Mouse (Mus musculus) T-cell, adult 2 months (primary cell): ENCODE data around the gene Myl10.
"Not testable (repeated sequence)": the region's sequence is repeated elsewhere in the genome, so short reads cannot be mapped to it uniquely, and the experiment has no call there.

Experiments used
- DNase-seq: peaks from one replicate; pipeline ENCODE4 v3.0.0; 2022; ENCODE audit warnings: low spot score

Gene Myl10

GRCm38 (mm10) chr5:136692784-136693183 lies at the start of gene Myl10:
Myl10 (plus strand) TSS chr5:136693146.
- no peak for DNase-seq

DNA sequence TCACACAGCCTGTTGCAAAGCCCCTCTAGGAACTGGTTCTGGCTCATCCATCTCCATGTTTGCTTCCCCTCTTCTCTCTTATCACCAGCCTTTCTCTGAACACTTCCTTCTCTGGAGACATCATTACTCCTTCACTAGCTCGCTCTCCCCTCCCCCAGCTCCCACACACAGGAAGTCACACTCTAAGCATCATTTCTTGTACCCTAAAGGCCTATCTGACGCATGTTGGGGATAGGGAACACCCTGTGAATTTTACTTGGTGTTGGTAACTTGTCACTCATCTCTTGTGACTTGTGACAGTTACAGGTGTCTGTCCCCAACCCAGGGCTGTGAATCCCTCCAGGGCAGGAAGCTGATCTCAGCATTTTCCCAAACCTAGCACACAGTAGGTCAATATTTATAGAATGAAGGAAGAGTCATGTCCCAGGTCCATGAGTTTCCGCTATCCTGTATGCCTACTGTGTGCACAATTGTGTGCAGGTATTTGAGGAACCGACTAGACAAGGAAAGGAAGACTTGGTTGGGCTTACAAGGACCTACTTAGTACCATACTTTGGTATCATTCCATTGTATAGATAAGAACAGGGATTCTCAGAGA lies 46.1 kb upstream of the Myl10 start:
- DNase-seq: peak; percentile 23

DNA sequence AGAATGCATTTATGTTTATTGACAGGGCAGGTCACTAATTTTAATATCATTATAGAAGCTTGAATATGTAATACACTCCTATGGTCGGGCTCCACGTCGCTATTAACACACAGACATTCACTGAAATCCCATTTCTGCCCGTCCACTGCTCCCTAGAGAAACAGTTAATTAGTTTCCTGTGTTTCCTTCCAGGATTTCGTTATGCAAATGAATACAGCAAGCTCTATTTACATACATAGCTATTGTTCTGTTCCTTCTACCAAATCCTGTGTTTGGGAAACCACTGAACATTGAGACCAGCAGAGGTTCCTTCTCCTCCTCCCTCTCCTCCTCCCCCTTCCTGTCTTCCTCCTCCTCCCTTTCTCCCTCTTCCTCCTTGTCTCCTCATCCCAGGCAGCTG lies 43.9 kb upstream of the Myl10 start:
- DNase-seq: no peak

GRCm38 (mm10) chr5:136649655-136650054 lies 43.3 kb upstream of the Myl10 start:
- DNase-seq: no peak

DNA sequence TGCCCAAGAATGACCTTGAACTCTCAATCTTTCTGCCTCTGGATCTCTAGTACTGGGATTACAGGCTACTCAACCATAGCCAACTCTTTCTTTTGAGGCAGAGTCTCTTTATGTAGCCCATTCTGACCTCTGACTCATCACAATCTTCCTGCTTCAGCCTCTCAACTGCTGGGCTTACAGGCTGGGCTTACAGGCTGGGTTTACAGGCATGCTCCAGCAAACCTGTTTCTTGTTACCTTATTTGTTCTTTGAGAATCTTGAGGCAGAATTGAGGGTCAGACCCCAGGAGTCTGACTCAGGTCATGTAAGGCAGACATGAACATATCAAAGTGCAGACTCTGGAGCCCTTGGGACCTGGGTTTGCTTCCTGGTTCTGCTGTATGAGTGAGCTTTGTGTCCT lies 38.5 kb upstream of the Myl10 start:
- no peak for DNase-seq

GRCm38 (mm10) chr5:136656830-136657395 lies 36.0 kb upstream of the Myl10 start:
- no peak for DNase-seq

DNA sequence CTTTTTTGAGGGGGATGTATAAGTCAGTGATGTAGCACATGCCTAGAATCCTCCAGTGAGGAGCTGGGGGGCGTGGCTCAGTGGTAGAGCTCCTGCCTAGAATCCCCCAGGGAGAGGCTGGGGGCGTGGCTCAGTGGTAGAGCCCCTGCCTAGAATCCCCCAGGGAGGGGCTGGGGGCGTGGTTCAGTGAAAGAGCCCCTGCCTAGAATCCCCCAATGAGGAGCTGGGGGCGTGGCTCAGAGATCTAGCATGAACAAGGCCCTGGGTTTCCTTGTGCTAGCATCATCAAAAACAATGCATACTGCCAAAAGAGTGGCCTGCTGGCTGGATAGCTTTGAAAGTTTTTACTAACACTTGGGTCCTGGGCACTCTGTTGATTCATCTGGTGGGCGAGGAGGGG lies 32.2 kb upstream of the Myl10 start:
- not testable (repeated sequence) for DNase-seq

- DNase-seq: no peak
These were observed 30.7 kb upstream of the Myl10 start for GRCm38 (mm10) chr5:136662281-136662680.

DNA sequence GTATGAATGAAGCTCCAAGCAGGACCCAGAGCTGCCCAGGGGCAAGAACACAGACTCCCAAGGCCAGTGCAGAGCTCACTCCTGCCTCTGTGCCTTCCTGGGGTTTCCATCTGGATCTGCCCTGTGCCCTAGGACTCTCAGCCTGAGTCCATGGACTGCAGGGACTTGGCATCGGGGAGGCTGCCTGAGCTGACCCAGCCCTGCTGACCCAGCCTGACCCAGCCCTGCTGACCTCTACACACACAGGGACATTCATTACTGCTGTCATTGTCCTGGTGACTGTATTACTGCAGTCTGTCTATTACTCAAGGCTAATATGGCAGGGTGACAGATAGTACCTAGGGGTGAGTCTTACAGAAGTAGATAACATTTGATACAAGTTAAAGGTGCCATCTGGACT lies 30.1 kb upstream of the Myl10 start:
- no peak for DNase-seq

DNA sequence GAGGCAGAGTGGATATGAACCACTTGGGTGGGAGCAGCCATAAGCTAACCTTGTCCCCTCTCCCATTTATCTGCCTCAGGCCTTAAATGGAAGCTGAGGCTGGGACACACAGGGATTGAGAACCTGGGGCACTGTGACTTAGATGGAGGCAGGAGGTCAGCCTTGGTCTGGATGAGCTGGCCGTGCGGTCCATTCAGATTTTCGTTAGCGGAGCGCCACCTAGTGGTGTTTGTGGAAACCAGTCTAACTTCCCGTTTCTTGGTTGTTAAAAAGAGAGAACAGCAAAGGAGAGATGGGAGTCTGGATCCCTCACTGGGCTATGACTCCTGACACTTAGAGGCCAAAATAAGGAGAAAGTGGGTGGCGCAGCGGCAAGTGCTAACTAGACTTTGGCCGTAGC lies 28.4 kb upstream of the Myl10 start:
- peak; percentile 14 for DNase-seq

DNA sequence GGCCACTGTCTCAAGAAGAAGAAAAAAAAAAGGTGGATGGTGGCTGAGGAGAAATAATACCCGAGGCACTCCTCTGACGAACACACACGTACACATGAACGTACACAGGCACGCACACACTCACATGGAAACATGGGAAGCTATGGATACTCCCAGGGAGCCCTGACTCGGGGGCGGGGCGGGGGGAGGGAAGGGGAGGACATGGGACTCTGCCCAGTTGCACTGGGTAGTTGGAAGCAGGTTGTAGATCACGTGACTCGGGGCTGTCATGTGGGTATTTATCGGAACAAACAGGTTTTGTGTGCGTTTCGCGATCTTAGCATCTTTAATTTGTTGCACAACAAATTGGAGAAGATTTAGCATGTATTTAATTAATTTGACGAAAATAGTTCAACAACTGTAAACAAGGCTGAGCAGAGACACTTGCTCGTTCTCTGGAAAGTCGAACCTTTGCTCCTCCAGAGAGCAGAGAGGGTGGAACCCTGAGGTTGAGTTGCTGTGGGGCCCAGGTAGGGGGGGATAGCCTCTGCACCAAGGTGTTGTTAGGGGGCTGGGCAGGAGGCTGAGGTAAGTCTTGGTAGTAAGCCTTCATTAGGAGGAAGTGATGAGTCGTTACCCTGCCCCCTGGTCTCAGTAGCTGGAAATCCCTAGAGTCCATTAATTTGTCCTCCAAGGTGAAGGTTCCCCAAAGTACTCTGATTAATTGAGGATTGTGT lies 16.5 kb upstream of the Myl10 start:
- no peak for DNase-seq

- no peak for DNase-seq
These were observed 14.1 kb upstream of the Myl10 start for GRCm38 (mm10) chr5:136678840-136679348.

- DNase-seq: no peak
These were observed 6.6 kb upstream of the Myl10 start for GRCm38 (mm10) chr5:136686349-136686748.

- no peak for DNase-seq
These were observed 5.4 kb upstream of the Myl10 start for GRCm38 (mm10) chr5:136687561-136687960.

DNA sequence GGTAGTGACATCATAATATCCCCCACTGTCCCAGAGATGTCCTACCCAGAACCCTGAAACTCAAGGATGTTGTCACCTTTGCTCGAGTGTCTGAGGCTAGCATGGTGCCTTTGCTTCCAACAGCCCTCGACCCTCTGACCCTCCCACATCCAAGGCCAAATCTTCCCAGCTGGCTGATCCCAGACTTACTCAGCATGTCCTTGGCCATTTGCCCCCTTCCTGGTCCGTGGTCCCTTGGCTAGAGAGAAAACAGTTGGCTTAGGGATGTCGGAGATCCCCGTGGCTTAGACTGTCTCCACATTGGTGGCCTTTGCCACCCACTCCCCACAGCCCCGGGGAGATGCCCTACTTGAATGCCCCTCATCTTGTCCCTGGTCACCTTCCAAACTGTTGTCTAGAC lies 4.1 kb upstream of the Myl10 start:
- no peak for DNase-seq

- DNase-seq: no peak
These were observed 1.8 kb upstream of the Myl10 start for GRCm38 (mm10) chr5:136691170-136691569.

DNA sequence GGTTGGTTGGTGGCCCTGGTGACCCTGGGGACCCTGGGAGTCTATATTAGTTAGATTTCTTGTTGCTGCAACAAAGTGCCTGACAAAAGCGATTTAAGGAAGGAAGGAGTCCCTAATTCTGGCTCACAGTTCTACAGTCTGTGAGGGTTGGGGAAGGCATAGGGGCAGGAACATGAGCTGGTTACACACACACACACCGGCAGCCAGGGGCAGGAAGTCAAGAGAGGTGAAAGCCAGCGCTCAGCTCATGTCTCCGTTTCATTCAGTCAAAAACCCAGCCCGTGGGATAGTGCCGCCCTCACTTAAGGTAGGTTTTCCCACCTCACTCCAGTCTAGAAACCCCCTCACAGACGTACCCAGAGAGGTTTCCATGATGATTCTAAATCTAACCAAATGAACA lies 472 bp downstream of the Myl10 start:
- DNase-seq: peak; percentile 21

DNA sequence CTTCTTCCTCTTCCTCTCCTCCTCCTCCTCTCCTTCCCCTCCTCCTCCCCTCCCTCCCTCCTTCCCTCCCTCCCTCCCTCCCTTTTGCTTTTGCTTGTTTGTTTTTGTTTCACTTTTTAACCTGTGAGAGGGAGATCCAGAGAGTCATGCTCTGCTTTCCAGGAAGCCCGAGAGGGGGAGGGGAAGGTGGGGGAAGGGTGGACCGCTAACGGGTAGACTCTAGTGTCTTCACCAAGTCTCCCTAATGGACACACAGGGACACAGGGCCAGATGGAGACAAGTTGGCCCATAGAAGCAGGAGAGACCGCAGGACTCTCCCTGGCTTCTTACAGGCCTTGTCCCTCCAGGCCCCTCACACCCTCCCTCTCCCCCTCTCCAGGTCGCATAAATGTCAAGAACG lies 2.0 kb downstream of the Myl10 start:
- DNase-seq: no peak

DNA sequence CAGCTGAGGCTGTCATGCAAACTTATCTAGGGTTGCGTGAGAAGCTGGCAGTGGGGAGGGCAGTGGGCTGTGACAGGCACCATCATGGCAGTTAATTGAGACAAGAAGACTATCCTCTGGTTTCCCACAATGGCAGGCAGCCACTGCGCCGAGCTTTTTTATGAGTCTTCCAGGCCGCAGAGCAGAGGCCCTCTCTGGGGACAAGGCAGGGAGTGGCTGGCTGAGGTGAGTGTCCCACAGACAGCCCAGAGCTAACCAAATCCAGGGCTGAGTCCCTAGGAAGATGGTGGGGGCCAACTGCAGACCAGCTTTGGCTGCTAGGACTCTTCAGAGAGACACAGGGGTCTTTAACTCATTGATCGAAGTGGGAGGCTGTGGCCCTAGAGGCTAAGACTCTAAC lies 3.6 kb downstream of the Myl10 start:
- no peak for DNase-seq

DNA sequence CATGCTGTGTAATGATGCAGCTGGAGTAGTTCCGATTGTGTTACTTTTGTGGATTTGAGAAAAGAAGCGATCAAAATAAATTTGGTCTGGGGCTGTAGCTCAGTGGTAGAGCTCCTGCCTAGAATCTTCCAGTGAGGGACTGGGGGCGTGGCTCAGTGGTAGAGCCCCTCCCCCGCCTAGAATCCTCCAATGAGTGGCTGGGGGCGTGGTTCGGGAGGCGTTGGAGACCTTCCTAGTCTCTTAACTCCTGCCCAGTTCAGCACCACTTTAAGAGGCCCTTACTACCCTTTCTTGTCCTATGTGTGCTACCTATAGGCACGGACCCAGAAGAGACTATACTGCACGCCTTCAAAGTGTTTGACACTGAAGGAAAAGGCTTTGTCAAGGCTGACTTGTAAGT lies 4.7 kb downstream of the Myl10 start:
- no peak for DNase-seq

DNA sequence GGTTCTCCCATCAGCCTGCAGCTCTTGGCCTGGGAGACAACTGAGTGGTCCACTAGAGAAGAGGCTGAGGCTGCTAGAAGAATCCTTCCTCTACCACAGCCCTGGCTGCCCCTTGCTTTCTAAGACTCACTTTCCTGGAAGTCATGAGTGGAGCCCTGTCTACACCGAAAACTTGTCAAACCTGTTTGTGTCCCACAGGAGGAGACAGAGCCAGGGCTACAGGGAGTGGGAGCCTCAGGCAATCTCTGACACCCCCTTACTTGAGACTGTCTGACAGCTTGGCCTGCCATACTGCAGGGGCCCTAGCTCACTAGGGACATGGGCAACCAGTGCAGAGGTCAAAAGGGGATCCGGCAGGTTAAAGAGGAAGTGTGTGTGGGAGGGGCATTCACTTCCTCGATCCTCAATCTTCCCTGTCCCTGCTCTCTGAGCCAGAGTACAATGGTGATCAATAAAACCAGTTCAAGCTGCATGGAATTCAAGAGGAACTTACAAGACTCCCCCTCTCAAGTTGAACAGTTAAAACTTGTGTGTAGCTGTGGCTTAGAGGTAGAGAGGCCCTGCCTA lies 9.3 kb downstream of the Myl10 start:
- no peak for DNase-seq

GRCm38 (mm10) chr5:136703751-136704150 lies 10.8 kb downstream of the Myl10 start:
- peak; percentile 42 for DNase-seq

- no peak for DNase-seq
These were observed 11.2 kb downstream of the Myl10 start for GRCm38 (mm10) chr5:136704151-136704550.
